17 mouse cellular contexts compared by ENCODE assay signal in the genomic region with DNA sequence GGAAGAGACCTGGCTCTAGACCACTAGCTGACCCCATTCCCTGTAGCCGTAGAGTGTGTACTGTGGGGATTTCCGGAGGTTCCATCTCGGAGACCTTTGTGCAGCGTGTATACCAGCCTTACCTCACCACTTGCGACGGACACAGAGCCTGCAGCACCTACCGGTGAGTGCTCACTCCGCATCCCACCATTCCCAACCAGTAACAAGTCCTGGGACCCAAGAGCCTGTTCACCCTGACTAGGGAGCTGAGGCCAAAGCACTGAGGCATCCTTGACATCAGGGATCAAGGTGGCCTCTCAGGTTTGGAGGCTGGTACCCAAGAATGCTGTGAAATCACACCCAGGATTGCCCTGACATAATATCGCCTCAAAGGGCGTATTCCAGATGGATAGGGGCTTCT. TPM values are rescaled to one million over a fixed set of nuclear protein-coding genes. Genes with fewer than 3 reads are reported as not detected.
A peak's percentile ranks its signal among the peaks of the same experiment; 100 is the strongest.
DNase-seq lines count a peak whose midpoint lies in the region; ATAC-seq lines count a peak whose summit lies in the region.
"Had no signal": no experiment of that assay in that cellular context is flagged by ENCODE, and none has a peak within 500 bp of the region (broad histone marks: within the 10 kb centered on the region; RNA-seq: fewer than 3 reads in every experiment).

No protein-coding gene starts in this region.

- peaks cover 10% of the 10 kb centered on the region for H3K4me1 ChIP-seq in embryonic facial prominence, embryonic 13.5 days
- H3K4me1 ChIP-seq in embryonic facial prominence, embryonic 10.5 days = peaks cover 43% of the 10 kb centered on the region
- peaks cover 20% of the 10 kb centered on the region for H3K4me1 ChIP-seq in kidney, embryonic 14.5 days (ENCODE audit: control insufficient read depth, insufficient read depth, low read length)
- H3K4me1 ChIP-seq in neural tube, embryonic 13.5 days (replicated peaks) = peaks cover 8% of the 10 kb centered on the region; the same call in 1 of the 2 replicates

- H3K27me3 ChIP-seq in embryonic facial prominence, embryonic 13.5 days = no peaks in the 10 kb centered on the region
- H3K27me3 ChIP-seq in embryonic facial prominence, embryonic 10.5 days (replicated peaks; ENCODE audit: low read depth, poor library complexity, severe bottlenecking) = peaks cover 4% of the 10 kb centered on the region; the same call in 1 of the 2 replicates
- no peaks in the 10 kb centered on the region for H3K27me3 ChIP-seq in kidney, embryonic 14.5 days (ENCODE audit: control insufficient read depth, insufficient read depth, low read length)
- H3K27me3 ChIP-seq in neural tube, embryonic 13.5 days = no peaks in the 10 kb centered on the region
- H3K27me3 ChIP-seq: forebrain, embryonic 13.5 days had no signal

- 0 out of 2 replicates have a peak overlapping the region, but pooled peaks have one; percentile 7 for H3K9ac ChIP-seq in embryonic facial prominence, embryonic 13.5 days
- H3K9ac ChIP-seq in kidney, embryonic 14.5 days (ENCODE audit: low read depth, low read length) = peak overlapping the region; percentile 81; the same call in 1 of the 2 replicates
- H3K9ac ChIP-seq in neural tube, embryonic 13.5 days = 0 out of 2 replicates have a peak overlapping the region, but pooled peaks have one; percentile 38

- 0 out of 2 replicates have a peak overlapping the region, but pooled peaks have one; percentile 39 for H3K27ac ChIP-seq in embryonic facial prominence, embryonic 13.5 days
- no peak overlapping the region for H3K27ac ChIP-seq in embryonic facial prominence, embryonic 10.5 days (replicated peaks)
- peak overlapping the region; percentile 78; the same call in 1 of the 2 replicates for H3K27ac ChIP-seq in kidney, embryonic 14.5 days (ENCODE audit: low read depth, low read length)
- H3K27ac ChIP-seq in neural tube, embryonic 13.5 days (replicated peaks) = no peak overlapping the region
- H3K27ac ChIP-seq: forebrain, embryonic 13.5 days had no signal

- DNase-seq in embryonic facial prominence, embryonic 10.5 days (ENCODE audit: low spot score) = no peak
- DNase-seq in kidney, postnatal 10 days = no peak
- DNase-seq in neural tube, embryonic 10.5 days (ENCODE audit: extremely low spot score, low spot score) = no peak
- DNase-seq in left cerebral cortex, adult 18-20 months (ENCODE audit: low spot score in 2 of 2) = no peak
- no peak for DNase-seq in right cerebral cortex, postnatal 4 days
- DNase-seq: cerebellum, adult 11 months; gastrocnemius, postnatal 36 days; midbrain, embryonic 14.5 days; thymus, adult 2 months had no signal

- WGBS in embryonic facial prominence, embryonic 13.5 days = 89% methylated on average over 10 of the region's 10 CpGs
- WGBS in embryonic facial prominence, embryonic 10.5 days = 91% methylated on average over 10 of the region's 10 CpGs
- WGBS in kidney, embryonic 14.5 days = 94% methylated on average over 10 of the region's 10 CpGs
- WGBS in neural tube, embryonic 13.5 days = 88% methylated on average over 10 of the region's 10 CpGs

- no peak for ATAC-seq in embryonic facial prominence, embryonic 13.5 days (ENCODE audit: insufficient number of reproducible peaks, insufficient read depth, low FRiP score, low TSS enrichment, low read depth)
- no peak for ATAC-seq in kidney, embryonic 14.5 days (ENCODE audit: low FRiP score, low TSS enrichment)
- ATAC-seq in neural tube, embryonic 13.5 days (ENCODE audit: low read depth) = no peak
- ATAC-seq: forebrain, embryonic 13.5 days had no signal

- H3K36me3 ChIP-seq in embryonic facial prominence, embryonic 13.5 days = peaks cover 14% of the 10 kb centered on the region
- H3K36me3 ChIP-seq in embryonic facial prominence, embryonic 10.5 days (replicated peaks) = peaks cover 14% of the 10 kb centered on the region
- H3K36me3 ChIP-seq in kidney, embryonic 14.5 days (ENCODE audit: control insufficient read depth, insufficient read depth, low read length) = peaks cover 27% of the 10 kb centered on the region
- H3K36me3 ChIP-seq in neural tube, embryonic 13.5 days = no peaks in the 10 kb centered on the region

- peak overlapping the region; percentile 18; the same call in 1 of the 2 replicates for H3K4me2 ChIP-seq in embryonic facial prominence, embryonic 13.5 days
- peak overlapping the region; percentile 25 for H3K4me2 ChIP-seq in kidney, embryonic 14.5 days (replicated peaks; ENCODE audit: low read depth, low read length)
- peak overlapping the region; percentile 66 for H3K4me2 ChIP-seq in neural tube, embryonic 13.5 days

- no peak overlapping the region for H3K4me3 ChIP-seq in embryonic facial prominence, embryonic 13.5 days
- no peak overlapping the region for H3K4me3 ChIP-seq in embryonic facial prominence, embryonic 10.5 days
- H3K4me3 ChIP-seq in kidney, embryonic 14.5 days (ENCODE audit: low read length) = peak overlapping the region; percentile 4; the same call in 1 of the 2 replicates
- H3K4me3 ChIP-seq in neural tube, embryonic 13.5 days = peak overlapping the region; percentile 51; the same call in 1 of the 2 replicates
- H3K4me3 ChIP-seq: forebrain, embryonic 13.5 days had no signal

- H3K9me3 ChIP-seq in embryonic facial prominence, embryonic 13.5 days = no peaks in the 10 kb centered on the region
- no peaks in the 10 kb centered on the region for H3K9me3 ChIP-seq in embryonic facial prominence, embryonic 10.5 days
- H3K9me3 ChIP-seq in kidney, embryonic 14.5 days (ENCODE audit: control insufficient read depth, low read length) = no peaks in the 10 kb centered on the region
- H3K9me3 ChIP-seq in neural tube, embryonic 13.5 days = no peaks in the 10 kb centered on the region
- H3K9me3 ChIP-seq: forebrain, embryonic 13.5 days; G1E had no signal

RNA-seq across cellular contexts. Expression of a gene that starts 2.8 kb away (rescaled TPM):
- polyA plus RNA-seq in embryonic facial prominence, embryonic 13.5 days (2015; fragmentation: Nextera tagmentation; extraction: Ambion mirVana) = not detected in 2 replicates
- polyA plus RNA-seq in embryonic facial prominence, embryonic 10.5 days (2016; fragmentation: Nextera tagmentation; extraction: Ambion mirVana) = not detected in 2 replicates
- polyA plus RNA-seq in kidney, embryonic 14.5 days (2014; fragmentation: Nextera tagmentation; extraction: Ambion mirVana) = not detected in 2 replicates
- polyA plus RNA-seq in neural tube, embryonic 13.5 days (2015; fragmentation: Nextera tagmentation; extraction: Ambion mirVana) = not detected in 2 replicates
- total RNA-seq in left cerebral cortex, adult 18-20 months (2021) = not detected
- total RNA-seq: adrenal gland, adult 18-20 months; G1E; gastrocnemius, postnatal 36 days had no signal
- polyA plus RNA-seq: forebrain, embryonic 13.5 days; G1E; large intestine, adult 2 months; limb, embryonic 11.5 days; midbrain, embryonic 14.5 days; thymus, adult 2 months had no signal

RNA-seq across cellular contexts. Expression of a gene that starts 9.5 kb away (rescaled TPM):
- 88.5 and 92.7 TPM in 2 replicates for polyA plus RNA-seq in embryonic facial prominence, embryonic 13.5 days (2015; fragmentation: Nextera tagmentation; extraction: Ambion mirVana)
- polyA plus RNA-seq in embryonic facial prominence, embryonic 10.5 days (2016; fragmentation: Nextera tagmentation; extraction: Ambion mirVana) = 93.2 and 96.6 TPM in 2 replicates
- 172 and 194 TPM in 2 replicates for polyA plus RNA-seq in kidney, embryonic 14.5 days (2014; fragmentation: Nextera tagmentation; extraction: Ambion mirVana)
- polyA plus RNA-seq in neural tube, embryonic 13.5 days (2015; fragmentation: Nextera tagmentation; extraction: Ambion mirVana) = 78.3 and 82.0 TPM in 2 replicates
- total RNA-seq in left cerebral cortex, adult 18-20 months (2021) = 10 to 100 TPM; 65.1 to 72.0 TPM

RNA-seq across cellular contexts. Expression of a gene that starts 14.9 kb away (rescaled TPM):
- 23.4 and 25.2 TPM in 2 replicates for polyA plus RNA-seq in embryonic facial prominence, embryonic 13.5 days (2015; fragmentation: Nextera tagmentation; extraction: Ambion mirVana)
- polyA plus RNA-seq in embryonic facial prominence, embryonic 10.5 days (2016; fragmentation: Nextera tagmentation; extraction: Ambion mirVana) = 12.4 and 12.9 TPM in 2 replicates
- 30.0 and 41.4 TPM in 2 replicates for polyA plus RNA-seq in kidney, embryonic 14.5 days (2014; fragmentation: Nextera tagmentation; extraction: Ambion mirVana)
- polyA plus RNA-seq in neural tube, embryonic 13.5 days (2015; fragmentation: Nextera tagmentation; extraction: Ambion mirVana) = 6.0 and 7.4 TPM in 2 replicates
- total RNA-seq in left cerebral cortex, adult 18-20 months (2021) = 1 to 10 TPM; 1.6 to 2.5 TPM

RNA-seq across cellular contexts. Expression of a gene that starts 39.0 kb away (rescaled TPM):
- 65.6 and 66.6 TPM in 2 replicates for polyA plus RNA-seq in embryonic facial prominence, embryonic 13.5 days (2015; fragmentation: Nextera tagmentation; extraction: Ambion mirVana)
- 39.9 and 43.8 TPM in 2 replicates for polyA plus RNA-seq in embryonic facial prominence, embryonic 10.5 days (2016; fragmentation: Nextera tagmentation; extraction: Ambion mirVana)
- 30.3 and 39.1 TPM in 2 replicates for polyA plus RNA-seq in kidney, embryonic 14.5 days (2014; fragmentation: Nextera tagmentation; extraction: Ambion mirVana)
- polyA plus RNA-seq in neural tube, embryonic 13.5 days (2015; fragmentation: Nextera tagmentation; extraction: Ambion mirVana) = 91.8 and 101 TPM in 2 replicates
- total RNA-seq in left cerebral cortex, adult 18-20 months (2021) = 10 to 100 TPM; 74.1 to 77.2 TPM
- polyA plus RNA-seq: G1E had no signal

Comparison
In these comparisons a context has a peak if more than half of its experiments do, and no peak if none do; other contexts are left out.
1. H3K27ac ChIP-seq: peak in embryonic facial prominence, embryonic 13.5 days (single experiment) and kidney, embryonic 14.5 days (single experiment); none in embryonic facial prominence, embryonic 10.5 days (single experiment) and neural tube, embryonic 13.5 days (single experiment).
2. H3K4me3 ChIP-seq: peak in kidney, embryonic 14.5 days (single experiment) and neural tube, embryonic 13.5 days (single experiment); none in embryonic facial prominence, embryonic 13.5 days (single experiment) and embryonic facial prominence, embryonic 10.5 days (single experiment).
3. H3K9ac ChIP-seq: peak in every context shown above with its lines; median percentile 81 in kidney, embryonic 14.5 days; 38 in neural tube, embryonic 13.5 days; 7 in embryonic facial prominence, embryonic 13.5 days.
4. Peak in every context shown above with its lines, with median percentiles within 50 percentile points of each other: H3K4me2 ChIP-seq.